Mouse (Mus musculus): ENCODE results near the gene BC107364.
"Not testable (repeated sequence)": the region's sequence is repeated elsewhere in the genome, so short reads cannot be mapped to it uniquely, and the experiment has no call there.

DNA sequence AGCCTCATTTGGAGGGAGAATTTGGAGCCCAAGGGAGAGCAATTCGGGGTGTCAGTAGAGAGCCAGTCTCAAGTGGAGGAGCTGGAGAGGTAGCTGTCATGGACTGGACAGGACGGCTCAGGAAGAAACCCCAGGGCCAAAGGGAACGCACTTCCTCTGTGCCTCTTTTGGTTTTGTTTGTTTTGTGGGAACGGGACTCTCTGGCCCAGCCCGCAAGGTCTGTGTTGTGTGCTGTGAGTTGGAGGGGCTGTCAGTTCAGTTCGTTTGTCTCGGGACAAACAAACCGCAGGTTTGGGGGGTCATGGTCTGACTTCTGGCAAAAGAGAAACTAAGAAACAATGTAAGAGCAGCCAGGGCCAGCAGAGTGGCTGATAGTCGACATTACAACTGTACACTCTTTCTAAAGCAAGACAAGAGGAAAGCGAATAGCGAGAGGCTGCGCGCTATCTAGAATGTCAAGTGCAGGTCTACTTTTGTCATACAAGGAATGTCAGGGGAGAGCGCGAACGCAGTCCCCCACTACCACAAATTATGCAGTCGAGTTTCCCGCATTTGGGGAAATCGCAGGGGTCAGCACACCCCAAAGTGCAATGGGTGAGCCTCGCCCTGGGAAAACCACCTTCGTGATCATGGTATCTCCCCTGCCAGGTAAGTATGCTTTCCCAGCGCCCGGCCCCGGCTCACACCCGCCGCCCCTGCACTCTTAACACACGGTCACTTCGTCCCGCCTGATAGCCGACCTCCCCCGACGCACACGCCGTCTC is 34.1 kb upstream of the BC107364 start:
- not testable (repeated sequence) for TF ChIP-seq CTCF (IDR thresholded peaks at IDR 0.05; ENCODE audit: borderline replicate concordance, control insufficient read depth, extremely low read depth, insufficient read depth, low read length, poor library complexity); POLR2A (IDR thresholded peaks at IDR 0.05; ENCODE audit: control insufficient read depth, extremely low read depth, insufficient read depth, low read length, poor library complexity)

Data from thymus, adult 2 months (tissue).